Mouse (Mus musculus): ENCODE data around the gene Cacna1s. TPM values are rescaled to one million over a fixed set of nuclear protein-coding genes. Genes with fewer than 3 reads are reported as not detected.

Cacna1s gene
- polyA plus RNA-seq, 1 experiment from 2014 or later = 5.2 TPM

DNA sequence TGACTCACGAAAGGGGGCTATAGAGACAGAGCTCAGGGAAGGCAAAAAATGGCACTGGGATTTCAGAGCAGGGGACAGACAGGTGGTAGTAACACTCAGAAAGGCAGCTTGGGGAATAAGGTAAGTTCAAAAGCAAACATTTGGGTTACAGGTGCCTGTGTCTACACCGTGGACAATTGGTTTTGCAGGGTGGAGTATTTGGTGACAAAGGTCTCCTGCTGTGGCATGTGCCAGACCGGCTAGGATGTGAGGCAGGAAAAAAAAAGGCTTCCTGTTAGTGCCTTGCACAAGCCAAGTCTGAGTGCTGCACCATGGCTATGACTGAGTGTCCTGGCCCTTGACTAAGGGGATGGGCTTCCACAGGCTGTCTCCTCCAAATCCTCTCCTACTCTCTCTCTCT is 6.0 kb downstream of the Cacna1s start:
- WGBS = 58% methylated on average over 3 of the region's 3 CpGs
- Histone ChIP-seq H3K27me3 (no peaks in the 10 kb centered on the region), H3K4me2 (no peak overlapping the region), H3K27ac (no peak overlapping the region), H3K9me3 (no peaks in the 10 kb centered on the region), H3K4me1 (no peaks in the 10 kb centered on the region), H3K36me3 (no peaks in the 10 kb centered on the region), H3K9ac (no peak overlapping the region), H3K4me3 (no peak overlapping the region)
- ATAC-seq (ENCODE audit: insufficient number of reproducible peaks, low FRiP score, low TSS enrichment, low read depth) = no peak

DNA sequence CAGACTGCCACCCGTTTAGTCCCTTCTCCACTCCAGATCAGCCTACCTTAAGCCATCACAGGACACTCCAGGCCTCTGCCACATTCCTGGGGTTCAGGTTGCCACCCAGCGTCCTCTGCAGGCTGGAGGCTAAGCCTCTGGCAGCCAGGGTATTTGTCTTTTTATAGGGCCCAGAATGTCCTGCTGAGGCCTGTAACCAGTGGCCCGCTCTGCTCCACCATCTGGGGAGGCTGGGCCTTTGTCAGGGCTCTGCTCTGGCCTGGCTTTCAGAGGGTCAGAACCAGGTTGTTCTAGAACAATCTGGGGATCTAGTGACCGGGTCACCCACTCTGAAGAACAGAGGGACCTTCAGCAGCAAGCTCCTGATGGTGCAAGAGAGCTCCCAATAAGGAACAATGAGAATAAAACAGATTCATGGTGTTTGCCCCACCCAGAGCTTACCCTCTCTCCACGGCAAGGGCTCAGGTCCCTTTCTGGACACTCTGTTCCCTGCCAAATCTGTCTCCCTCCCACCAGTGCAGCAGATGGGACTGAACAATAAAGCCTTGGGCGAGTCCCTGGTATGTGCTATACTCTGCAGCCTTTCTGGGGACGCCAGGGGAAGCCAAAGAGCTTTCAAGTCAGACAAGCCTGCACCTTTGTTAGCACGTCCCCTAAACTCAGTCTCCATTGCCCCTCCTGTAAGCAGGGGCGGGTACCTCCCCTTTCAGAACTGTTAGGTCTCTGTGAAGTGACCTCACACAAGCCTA is 8.7 kb downstream of the Cacna1s start:
- no peak overlapping the region for H3K4me3 ChIP-seq
- 57% methylated on average over 9 of the region's 9 CpGs for WGBS
- no peak for ATAC-seq (ENCODE audit: insufficient number of reproducible peaks, low FRiP score, low TSS enrichment, low read depth)

DNA sequence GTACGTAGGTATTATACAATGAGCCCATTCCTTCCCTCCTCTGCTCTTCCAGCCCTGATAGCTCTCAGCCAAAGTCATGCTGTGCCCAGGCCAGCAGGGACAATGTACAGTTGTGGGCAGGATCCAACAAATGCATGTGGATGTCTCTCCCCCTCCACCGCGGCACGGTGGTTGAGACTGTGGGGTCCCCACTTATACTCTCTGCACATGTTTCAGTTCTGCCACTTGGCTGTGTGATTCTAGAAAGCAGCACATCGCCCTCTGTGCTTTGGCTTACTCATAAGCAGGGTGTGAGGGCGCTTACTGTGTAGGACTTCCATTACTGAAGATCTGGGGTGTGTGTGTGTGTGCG is 9.2 kb downstream of the Cacna1s start:
- no peak for ATAC-seq (ENCODE audit: insufficient number of reproducible peaks, low FRiP score, low TSS enrichment, low read depth)
- no peak overlapping the region for H3K4me3 ChIP-seq
- WGBS = 88% methylated on average over 7 of the region's 7 CpGs
- no peak overlapping the region for H3K27ac ChIP-seq
- H3K4me1 ChIP-seq = no peaks in the 10 kb centered on the region
- no peak overlapping the region for H3K4me2 ChIP-seq
- no peak overlapping the region for H3K9ac ChIP-seq
- no peaks in the 10 kb centered on the region for H3K36me3 ChIP-seq
- no peaks in the 10 kb centered on the region for H3K27me3 ChIP-seq
- H3K9me3 ChIP-seq = no peaks in the 10 kb centered on the region

More for the DNA sequence above, 8.7 kb downstream of the Cacna1s start:
- H3K36me3 ChIP-seq = no peaks in the 10 kb centered on the region
- no peak overlapping the region for H3K27ac ChIP-seq
- H3K27me3 ChIP-seq = no peaks in the 10 kb centered on the region
- no peaks in the 10 kb centered on the region for H3K9me3 ChIP-seq
- no peak overlapping the region for H3K4me2 ChIP-seq
- no peak overlapping the region for H3K9ac ChIP-seq
- H3K4me1 ChIP-seq = no peaks in the 10 kb centered on the region

DNA sequence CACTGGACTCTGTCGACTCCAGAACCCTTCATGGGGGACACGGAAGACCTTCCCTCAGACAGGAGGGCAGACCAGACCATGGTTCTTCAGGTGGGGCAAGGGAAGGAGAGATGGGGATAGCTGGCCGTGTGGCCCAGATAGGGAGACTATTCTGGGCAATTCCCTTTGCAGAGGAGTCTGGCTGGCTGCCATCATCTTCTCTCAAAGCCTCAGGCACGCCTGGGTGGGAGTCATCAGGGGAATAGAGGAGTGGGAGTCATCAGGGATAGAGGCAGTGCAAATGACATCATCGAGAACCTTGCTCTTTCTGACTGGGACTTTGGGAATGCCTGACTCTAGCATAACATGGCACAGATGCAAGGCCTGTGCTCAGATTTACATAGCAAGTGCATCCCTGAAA is 11.4 kb downstream of the Cacna1s start:
- no peaks in the 10 kb centered on the region for H3K9me3 ChIP-seq
- H3K27me3 ChIP-seq = no peaks in the 10 kb centered on the region
- WGBS = 65% methylated on average over 5 of the region's 5 CpGs
- no peak overlapping the region for H3K4me2 ChIP-seq
- no peak for ATAC-seq (ENCODE audit: insufficient number of reproducible peaks, low FRiP score, low TSS enrichment, low read depth)
- no peak overlapping the region for H3K27ac ChIP-seq
- H3K4me1 ChIP-seq = no peaks in the 10 kb centered on the region
- H3K4me3 ChIP-seq = no peak overlapping the region
- H3K9ac ChIP-seq = no peak overlapping the region
- no peaks in the 10 kb centered on the region for H3K36me3 ChIP-seq

DNA sequence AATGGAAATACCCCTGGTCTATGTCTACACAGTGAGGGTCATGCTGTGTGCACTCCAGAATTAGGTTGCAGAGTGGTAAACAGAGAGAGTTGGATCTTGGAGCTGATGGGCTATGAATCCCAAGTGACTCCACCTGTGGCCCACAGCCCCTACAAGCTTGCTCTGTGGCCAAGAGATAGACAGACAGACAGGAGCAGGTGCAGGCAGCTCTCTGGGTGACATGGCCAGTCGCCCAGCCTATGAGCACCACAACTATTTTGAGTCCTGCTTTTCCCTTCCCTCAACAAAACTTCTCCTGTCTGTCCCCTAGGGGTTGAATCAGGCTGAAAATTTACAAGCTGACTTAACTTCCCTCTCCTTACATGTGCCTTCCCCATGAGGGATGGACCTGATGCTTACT is 14.1 kb downstream of the Cacna1s start:
- no peak overlapping the region for H3K27ac ChIP-seq
- no peak overlapping the region for H3K4me2 ChIP-seq
- no peak for ATAC-seq (ENCODE audit: insufficient number of reproducible peaks, low FRiP score, low TSS enrichment, low read depth)
- H3K27me3 ChIP-seq = no peaks in the 10 kb centered on the region
- no peaks in the 10 kb centered on the region for H3K9me3 ChIP-seq
- no peak overlapping the region for H3K4me3 ChIP-seq
- H3K9ac ChIP-seq = no peak overlapping the region
- 62% methylated on average over 1 of the region's 1 CpGs for WGBS
- no peaks in the 10 kb centered on the region for H3K4me1 ChIP-seq
- no peaks in the 10 kb centered on the region for H3K36me3 ChIP-seq

DNA sequence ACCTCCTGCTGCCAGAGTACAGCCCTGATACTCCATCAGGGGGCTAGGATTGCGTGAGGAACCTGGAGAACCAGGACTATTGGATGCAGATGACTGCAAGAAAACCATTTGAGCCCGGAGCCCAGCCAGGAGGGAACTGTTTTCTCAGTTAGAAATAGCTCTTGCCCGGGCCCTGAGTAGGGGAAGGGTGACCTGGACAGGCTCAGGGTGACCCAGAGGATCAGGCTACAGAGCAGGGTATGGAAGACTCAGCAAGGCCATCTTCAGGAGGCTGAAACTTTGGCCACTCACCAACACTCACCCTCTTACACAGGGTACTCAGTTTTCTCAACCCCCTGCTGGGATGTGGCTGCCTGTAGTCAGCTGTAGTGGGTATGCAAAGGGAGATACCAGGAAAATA is 15.0 kb downstream of the Cacna1s start:
- no peaks in the 10 kb centered on the region for H3K36me3 ChIP-seq
- 66% methylated on average over 3 of the region's 3 CpGs for WGBS
- H3K4me1 ChIP-seq = no peaks in the 10 kb centered on the region
- no peak overlapping the region for H3K27ac ChIP-seq
- H3K4me2 ChIP-seq = no peak overlapping the region
- no peaks in the 10 kb centered on the region for H3K9me3 ChIP-seq
- H3K9ac ChIP-seq = no peak overlapping the region
- H3K4me3 ChIP-seq = no peak overlapping the region
- no peaks in the 10 kb centered on the region for H3K27me3 ChIP-seq
- ATAC-seq (ENCODE audit: insufficient number of reproducible peaks, low FRiP score, low TSS enrichment, low read depth) = no peak

DNA sequence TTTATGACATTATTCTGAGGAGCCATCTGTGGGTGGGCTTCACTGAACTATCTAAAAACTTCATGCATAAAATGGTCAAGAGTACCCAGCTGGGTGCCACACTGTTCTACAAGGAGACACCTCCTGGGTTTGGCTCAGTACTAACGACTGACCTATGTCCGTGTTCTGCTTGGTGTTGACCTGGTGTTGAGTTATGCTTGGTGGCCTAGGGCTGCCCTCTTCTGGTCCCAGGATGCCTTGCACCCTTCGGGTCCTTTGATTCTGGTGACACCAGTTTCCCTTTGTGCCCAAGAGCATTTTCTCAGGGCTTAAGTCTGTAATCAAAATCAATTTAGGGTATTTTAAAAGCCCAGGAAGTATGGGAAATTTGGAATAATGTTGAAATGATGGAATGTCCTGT is 23.5 kb downstream of the Cacna1s start:
- ATAC-seq (ENCODE audit: insufficient number of reproducible peaks, low FRiP score, low TSS enrichment, low read depth) = no peak

DNA sequence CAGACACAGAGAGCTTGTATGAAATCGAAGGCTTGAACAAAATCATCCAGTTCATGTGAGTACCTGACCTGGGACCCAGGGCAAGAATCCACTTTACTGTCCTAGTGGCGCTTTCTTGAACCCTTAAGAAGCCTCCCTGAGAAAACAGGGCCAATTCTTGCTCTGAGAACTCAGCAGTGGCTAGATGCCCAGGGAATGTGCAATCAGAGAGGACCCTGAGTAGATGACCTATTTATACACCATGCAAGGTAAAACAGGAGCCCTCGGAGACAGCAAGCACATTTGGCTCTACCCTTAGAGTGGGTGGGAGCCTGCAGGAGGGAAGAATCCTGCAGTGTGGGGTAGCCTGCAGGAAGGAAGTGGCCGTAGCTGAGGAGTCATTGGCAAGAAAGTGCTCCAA is 25.1 kb downstream of the Cacna1s start:
- Histone ChIP-seq H3K9ac (no peak overlapping the region), H3K27me3 (no peaks in the 10 kb centered on the region), H3K4me3 (no peak overlapping the region), H3K9me3 (no peaks in the 10 kb centered on the region), H3K36me3 (no peaks in the 10 kb centered on the region), H3K27ac (no peak overlapping the region), H3K4me1 (no peaks in the 10 kb centered on the region), H3K4me2 (no peak overlapping the region)
- 54% methylated on average over 4 of the region's 4 CpGs for whole genome bisulfite sequencing
- no peak for ATAC-seq (ENCODE audit: insufficient number of reproducible peaks, low FRiP score, low TSS enrichment, low read depth)

More for the DNA sequence above, 23.5 kb downstream of the Cacna1s start:
- H3K4me3 ChIP-seq = no peak overlapping the region
- H3K9me3 ChIP-seq = no peaks in the 10 kb centered on the region
- 10% methylated on average over 3 of the region's 3 CpGs for WGBS
- H3K27ac ChIP-seq = no peak overlapping the region
- no peaks in the 10 kb centered on the region for H3K36me3 ChIP-seq
- no peak overlapping the region for H3K4me2 ChIP-seq
- no peaks in the 10 kb centered on the region for H3K27me3 ChIP-seq
- H3K4me1 ChIP-seq = no peaks in the 10 kb centered on the region
- H3K9ac ChIP-seq = no peak overlapping the region

DNA sequence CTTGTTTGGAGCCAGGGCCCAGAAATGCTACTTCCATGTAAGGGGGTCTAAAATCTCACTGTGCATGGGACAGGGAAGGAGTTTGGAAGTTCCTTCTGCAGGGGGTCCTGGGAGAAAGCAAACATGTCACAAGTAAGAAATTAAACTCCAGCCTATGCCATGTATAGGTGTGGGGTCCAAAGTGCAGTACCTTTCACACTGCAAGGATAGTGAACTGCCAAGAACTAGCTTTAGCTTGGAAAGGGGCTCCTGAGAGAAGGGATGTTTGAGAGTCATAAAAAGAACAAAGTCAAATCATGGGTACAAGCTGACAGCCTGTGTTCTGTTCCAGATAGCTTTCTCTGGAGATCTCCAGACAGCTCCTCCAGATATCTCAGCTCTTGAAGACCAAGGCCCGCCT is 28.6 kb downstream of the Cacna1s start:
- WGBS = 95% methylated on average over 1 of the region's 1 CpGs
- H3K27ac ChIP-seq = peak overlapping the region; percentile 11; the same call in 1 of the 2 replicates
- H3K4me1 ChIP-seq = no peaks in the 10 kb centered on the region
- no peak for ATAC-seq (ENCODE audit: insufficient number of reproducible peaks, low FRiP score, low TSS enrichment, low read depth)
- H3K4me2 ChIP-seq = no peak overlapping the region
- H3K9me3 ChIP-seq = no peaks in the 10 kb centered on the region
- no peak overlapping the region for H3K4me3 ChIP-seq
- no peak overlapping the region for H3K9ac ChIP-seq
- H3K36me3 ChIP-seq = no peaks in the 10 kb centered on the region
- H3K27me3 ChIP-seq = no peaks in the 10 kb centered on the region

DNA sequence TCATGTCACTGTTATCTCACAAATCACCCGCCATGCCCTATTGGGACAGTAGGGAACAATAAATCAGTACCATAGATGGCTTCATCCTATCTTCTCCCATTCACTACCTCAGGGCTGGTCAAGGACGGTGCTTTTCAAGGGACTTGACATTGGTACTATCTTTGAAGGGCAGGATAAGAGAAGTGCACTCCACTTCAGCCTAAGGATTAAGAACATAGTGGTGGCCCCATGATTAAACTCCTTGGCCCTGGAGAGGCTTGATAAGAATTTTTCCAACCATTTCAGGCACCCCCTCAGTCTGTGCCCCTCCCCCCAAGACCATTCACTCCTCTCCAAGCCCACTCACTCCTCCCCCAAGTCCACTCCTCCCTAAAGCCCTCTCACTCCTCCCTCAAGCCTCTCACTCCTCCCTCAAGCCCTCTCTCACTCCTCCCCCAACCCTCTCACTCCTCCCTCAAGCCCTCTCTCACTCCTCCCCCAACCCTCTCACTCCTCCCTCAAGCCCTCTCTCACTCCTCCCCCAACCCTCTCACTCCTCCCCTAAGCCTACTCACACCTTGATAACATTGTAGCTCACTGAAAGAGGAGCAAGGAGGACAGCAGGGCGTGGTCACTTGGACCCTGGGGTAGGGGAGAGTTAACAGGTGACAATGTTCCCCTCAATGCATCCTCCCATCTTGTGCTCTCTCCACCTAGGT is 33.6 kb downstream of the Cacna1s start:
- H3K27me3 ChIP-seq = no peaks in the 10 kb centered on the region
- H3K27ac ChIP-seq = no peak overlapping the region
- no peaks in the 10 kb centered on the region for H3K9me3 ChIP-seq
- 80% methylated on average over 3 of the region's 3 CpGs for WGBS
- no peak for ATAC-seq (ENCODE audit: insufficient number of reproducible peaks, low FRiP score, low TSS enrichment, low read depth)
- H3K4me2 ChIP-seq = no peak overlapping the region
- no peaks in the 10 kb centered on the region for H3K4me1 ChIP-seq
- no peak overlapping the region for H3K4me3 ChIP-seq
- H3K36me3 ChIP-seq = no peaks in the 10 kb centered on the region
- H3K9ac ChIP-seq = no peak overlapping the region

DNA sequence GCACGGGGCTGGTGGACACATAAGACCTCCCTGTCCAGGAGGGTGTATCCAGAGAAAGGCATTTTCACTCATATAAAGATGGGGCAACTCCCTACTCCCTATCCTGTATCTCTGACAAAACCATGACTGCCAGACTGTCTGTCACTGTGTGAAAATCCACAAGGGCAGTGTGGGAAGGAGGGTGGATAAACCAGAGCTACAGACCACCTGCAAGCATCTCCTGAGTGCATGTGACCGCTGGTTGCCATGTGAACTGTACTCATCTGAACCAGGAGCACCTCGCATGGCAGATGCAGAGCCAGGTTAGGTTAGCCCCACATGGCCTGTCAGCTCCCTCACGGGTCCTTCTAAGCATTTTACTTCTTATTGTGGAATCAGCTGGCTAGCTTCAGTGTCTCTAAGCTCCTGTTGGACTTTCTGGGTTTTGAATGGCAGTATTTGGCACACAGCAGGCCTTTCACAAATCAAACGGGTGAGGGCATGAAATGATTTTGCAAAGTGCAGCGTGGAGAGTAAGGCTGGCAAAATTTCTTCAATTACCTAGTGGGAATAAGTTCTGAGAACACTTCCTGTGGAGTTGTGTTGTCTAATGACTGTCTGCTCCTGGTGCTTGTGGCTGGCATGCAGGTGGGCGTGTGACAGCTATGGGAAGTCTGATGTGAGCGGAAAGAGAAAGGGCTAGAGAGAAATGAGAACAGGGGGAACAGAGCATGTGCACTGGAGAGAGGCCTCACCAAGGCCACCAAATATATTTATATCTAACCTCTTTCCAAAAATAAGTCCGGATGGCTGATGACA is 37.0 kb downstream of the Cacna1s start:
- Histone ChIP-seq H3K4me1 (no peaks in the 10 kb centered on the region), H3K4me2 (no peak overlapping the region), H3K27ac (no peak overlapping the region; the same call in 1 of the 2 replicates), H3K36me3 (no peaks in the 10 kb centered on the region), H3K9ac (no peak overlapping the region), H3K9me3 (no peaks in the 10 kb centered on the region), H3K27me3 (no peaks in the 10 kb centered on the region), H3K4me3 (no peak overlapping the region)
- WGBS = 68% methylated on average over 9 of the region's 9 CpGs
- ATAC-seq (ENCODE audit: insufficient number of reproducible peaks, low FRiP score, low TSS enrichment, low read depth) = no peak; the same call in 1 of the 2 replicates

DNA sequence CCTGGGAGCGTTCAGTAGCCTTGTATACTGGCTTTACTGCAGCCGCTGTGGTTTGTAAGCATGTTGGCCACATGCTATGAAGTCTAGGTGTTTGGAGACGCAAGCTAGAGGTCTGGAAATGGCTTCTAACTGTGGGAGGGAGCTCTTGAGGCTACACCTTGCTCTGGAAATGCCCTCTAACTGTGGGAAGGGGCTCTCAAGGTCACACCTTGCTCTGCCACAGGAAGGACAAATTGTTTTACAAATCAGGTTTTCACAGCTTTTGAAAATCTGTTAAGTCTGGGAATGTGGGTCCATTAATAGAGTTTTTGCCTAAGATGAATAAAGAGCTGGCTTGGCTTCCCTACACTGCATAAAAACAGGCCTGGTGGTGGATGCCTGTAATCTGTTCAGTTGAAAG is 41.2 kb downstream of the Cacna1s start:
- Histone ChIP-seq H3K9me3 (no peaks in the 10 kb centered on the region), H3K27ac (no peak overlapping the region), H3K27me3 (no peaks in the 10 kb centered on the region), H3K36me3 (no peaks in the 10 kb centered on the region), H3K4me1 (no peaks in the 10 kb centered on the region), H3K4me2 (no peak overlapping the region), H3K9ac (no peak overlapping the region), H3K4me3 (no peak overlapping the region)
- ATAC-seq (ENCODE audit: insufficient number of reproducible peaks, low FRiP score, low TSS enrichment, low read depth) = no peak
- WGBS = 64% methylated on average over 3 of the region's 3 CpGs
